Mouse (Mus musculus) cerebellum, postnatal 14 days (tissue): Measurements from ENCODE around the gene Nrxn3.

Source experiments
- DNase-seq, 2 experiments: peaks; one replicate each; pipeline ENCODE4 v3.0.0; 2021; ENCODE audit warnings: mixed read lengths in 2 of 2

The Nrxn3 gene

DNA sequence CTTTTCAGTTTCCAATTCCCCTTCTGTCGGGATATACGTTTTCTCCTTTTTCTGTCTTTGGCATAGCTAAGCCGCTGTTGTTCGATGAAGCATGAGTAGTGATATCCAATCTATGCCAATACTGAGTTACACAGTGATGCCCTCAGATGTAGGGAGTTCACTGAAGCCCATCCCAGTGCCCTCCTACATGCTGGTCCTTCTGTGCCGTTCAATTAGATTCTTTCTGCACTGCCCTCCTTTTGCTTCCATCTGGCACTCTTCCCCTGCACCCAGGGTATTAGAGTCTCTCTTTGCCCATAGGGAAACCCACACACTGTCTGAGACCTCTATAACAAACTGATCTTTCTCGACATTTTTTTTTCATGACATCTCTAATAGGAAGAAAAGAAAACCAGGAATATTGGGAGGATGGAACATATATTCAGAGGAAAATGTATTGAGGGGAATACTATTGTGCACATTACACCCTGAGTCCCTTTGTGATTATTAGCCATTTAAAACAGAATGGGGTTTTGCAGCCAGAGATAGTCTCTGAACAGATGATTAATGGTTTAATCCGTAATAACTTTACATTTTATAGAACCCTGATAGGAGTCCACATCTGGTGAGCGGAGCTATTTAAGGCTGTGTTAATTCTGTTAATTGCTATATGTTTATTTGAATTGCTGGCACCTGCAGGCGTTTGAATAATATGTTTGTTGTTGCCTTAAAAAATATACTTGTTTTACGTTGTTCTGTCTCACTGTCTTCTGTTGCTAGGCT lies 476.3 kb downstream of the Nrxn3 start:
- DNase-seq, result peak; percentile 13 to 14

DNA sequence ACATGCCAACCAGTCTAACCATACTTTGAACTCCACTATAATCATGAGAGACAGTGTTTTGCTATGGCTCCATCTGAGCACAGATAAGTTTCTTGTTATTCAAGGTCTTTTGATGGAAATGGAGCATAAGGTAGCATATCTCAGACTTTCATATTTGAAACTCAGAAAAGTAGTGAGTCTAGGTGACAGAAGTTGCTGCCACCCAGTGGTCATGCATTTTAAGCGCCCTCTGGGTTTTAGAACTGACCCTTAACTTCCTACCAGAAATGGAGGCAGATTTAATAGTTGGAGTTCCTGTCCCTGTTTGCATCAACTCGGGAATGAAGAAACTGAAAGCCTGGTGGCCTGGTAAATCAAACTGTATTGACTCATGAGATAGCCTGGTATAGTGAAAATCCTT lies 488.9 kb downstream of the Nrxn3 start:
- peak; percentile 3 to 4 for DNase-seq

DNA sequence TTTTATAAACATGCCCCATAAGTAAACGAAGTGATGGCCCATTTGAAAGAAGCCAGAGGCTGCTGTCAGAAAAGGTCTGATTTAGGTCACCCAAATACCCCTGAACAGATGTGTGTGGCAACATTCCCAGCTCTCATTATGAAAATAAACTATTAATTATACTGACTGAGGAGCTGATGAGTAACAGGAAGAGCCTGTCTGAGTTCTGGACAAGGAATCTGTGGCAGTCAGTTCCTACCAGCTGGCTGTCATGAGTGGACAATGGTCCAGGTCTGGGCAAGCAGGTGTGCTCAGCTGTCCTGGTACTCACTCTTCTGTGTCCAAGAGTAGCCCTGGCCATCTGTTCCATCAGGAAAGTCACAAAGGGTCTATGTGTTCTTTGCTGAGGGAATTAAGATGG lies 517.1 kb downstream of the Nrxn3 start:
- DNase-seq, result no peak

DNA sequence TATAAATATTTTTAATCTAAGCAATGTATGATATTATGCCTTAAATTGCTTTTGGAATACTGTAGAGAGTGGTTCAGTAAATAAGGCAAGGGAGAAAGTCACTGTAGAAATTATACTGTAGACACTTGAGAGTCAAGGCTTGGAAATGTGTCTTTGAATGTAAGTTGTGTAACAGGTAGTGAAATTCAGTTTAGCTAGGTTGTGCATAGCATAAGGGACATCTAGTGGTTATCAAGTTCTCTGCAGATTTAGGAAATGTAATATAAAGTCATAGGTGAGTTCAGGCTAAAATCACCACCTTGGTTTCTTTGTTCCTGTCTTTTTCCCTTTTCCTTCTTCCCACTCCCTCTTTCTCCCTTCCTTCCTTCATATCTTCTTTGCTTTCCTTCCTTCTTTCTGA lies 518.9 kb downstream of the Nrxn3 start:
- DNase-seq, result no peak

DNA sequence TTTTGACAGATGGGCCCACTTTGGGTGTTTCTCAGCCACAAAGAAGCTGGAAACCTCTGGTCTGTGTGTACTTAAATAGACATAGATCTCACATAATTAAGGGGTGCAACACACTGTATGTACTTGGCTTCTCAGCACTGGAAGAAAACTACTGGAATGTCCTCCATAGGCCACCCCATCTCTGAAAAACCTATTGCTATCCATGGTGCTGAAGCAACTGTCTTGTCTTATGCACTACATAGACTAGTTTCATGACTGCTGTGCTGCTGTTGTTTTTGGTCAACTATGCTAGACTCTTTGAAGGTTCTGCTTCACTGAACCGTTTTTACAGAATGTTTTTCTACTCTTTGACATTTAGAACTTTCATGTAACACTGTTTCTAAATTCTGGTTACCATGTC lies 519.8 kb downstream of the Nrxn3 start:
- DNase-seq, result no peak

DNA sequence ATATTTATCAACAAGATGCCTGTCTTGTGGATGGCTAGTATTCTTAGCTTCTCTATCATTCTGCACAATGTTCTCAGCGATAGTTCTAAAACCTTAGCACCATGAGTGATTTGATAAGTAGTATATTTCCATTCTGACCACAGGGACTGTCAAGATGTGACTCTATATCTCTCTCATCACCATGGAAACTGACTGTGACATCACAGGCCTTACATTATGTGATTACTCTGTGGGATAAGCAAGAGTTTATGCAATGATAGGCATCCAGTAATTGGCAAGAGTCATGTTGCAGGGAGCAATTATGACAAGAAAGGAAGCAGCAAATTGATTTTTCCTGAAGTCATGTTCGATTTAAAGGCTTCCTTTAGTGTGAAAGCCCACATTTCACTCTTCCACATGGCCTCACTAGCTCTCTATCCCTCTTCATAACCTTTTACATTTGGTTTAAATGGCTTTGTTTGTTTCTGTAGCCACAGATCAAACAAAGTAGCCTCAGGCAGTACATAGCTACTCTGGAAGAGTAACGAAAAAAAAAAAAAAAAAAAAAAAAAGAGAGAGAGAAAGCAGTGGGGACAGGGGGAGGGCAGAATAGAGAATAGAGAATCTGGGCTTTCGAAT lies 532.7 kb downstream of the Nrxn3 start:
- DNase-seq, result no peak

DNA sequence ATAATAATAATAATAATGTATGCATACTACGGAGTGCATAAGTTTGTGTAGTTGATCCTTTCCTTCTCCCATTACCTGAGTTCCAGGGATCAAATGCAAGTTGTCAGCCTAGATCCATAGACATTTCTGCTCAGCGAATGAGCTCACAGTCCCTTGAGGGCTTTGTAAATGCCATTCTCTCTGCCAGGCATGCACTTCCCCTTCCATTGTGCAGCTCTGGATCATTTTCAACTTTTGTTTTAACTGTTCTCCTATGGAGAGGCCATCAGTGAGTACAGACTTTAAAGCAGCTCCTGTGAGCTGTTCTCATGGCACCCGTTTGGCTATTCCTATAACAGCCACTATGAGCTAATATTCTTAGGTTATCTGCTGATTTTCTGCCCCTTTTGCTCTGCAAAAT lies 536.2 kb downstream of the Nrxn3 start:
- no peak for DNase-seq

DNA sequence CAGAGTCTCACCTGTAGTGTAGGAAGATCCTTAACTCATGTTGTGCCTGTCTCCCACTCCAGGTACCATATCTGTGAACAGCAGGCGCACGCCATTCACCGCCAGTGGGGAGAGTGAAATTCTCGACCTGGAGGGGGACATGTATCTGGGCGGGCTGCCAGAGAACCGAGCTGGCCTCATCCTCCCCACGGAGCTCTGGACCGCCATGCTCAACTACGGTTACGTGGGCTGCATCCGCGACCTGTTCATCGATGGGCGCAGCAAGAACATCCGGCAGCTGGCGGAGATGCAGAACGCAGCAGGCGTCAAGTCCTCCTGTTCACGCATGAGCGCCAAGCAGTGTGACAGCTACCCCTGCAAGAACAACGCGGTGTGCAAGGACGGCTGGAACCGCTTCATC lies 537.4 kb downstream of the Nrxn3 start:
- peak in 1 of 2 experiments; percentile 8 for DNase-seq

DNA sequence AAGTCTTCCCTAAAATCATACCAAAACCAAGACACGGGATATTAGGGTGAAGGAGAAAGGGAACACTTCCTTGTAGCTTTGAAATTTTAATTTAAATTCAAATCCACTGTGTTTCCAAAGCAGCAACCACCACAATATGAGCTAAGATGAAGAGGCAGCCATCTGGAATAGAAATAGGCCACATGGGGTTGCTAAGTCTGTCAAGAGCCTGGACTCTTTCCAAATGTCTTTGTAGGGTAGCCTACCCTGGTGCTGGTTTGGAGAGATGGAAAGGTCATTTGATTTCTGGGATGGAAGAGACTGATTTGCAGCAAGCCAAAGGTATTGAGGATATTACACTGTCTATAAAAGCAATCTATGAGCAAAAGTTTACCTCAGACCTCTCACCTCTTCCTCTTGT lies 539.6 kb downstream of the Nrxn3 start:
- DNase-seq, result peak; percentile 8 to 37

DNA sequence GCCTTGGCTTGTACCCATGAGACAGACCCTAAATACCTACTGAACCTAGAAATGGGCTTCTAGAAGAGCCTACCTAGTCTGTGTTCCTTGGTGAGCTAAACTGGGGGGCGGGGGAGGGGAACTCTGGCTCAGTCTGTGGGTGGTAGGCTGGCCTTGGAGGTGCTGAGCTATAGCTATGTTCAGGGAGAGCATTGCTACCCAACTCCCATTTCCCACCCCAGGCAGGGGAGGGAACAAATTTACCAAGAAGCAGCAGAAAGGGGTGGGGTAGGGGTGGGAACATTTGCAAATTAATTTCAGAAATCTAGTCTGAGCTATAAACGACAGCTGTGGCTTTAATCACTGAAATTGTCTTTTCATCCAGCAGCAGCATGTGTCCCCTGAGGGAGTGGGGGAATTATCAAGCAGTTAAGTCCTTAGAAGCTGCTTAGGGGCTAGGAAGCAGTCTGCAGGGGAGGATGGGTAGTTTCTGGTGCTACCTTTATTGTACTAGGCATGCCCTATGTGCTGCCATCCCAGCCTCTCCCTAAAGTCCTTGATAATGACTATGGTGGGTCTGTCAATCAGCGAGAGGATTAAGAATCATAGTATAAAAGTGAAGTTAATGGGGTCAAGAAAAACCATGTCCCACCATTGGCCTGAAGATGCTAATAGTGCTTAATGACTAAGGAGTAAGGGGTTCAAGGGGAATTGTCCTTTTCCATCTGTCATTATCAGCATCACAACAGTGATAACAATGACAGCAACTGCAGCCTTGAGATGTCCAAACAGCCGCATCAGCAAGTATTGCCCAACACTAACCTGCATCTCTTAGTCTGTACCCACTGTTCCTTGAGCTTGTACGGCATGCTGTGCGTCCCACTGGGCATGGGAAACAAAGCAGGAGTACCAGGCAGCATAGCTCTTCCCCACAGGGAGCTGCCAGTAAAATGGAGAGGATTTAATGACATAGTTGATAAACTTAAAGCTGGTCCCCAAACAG lies 560.0 kb downstream of the Nrxn3 start:
- no peak for DNase-seq

DNA sequence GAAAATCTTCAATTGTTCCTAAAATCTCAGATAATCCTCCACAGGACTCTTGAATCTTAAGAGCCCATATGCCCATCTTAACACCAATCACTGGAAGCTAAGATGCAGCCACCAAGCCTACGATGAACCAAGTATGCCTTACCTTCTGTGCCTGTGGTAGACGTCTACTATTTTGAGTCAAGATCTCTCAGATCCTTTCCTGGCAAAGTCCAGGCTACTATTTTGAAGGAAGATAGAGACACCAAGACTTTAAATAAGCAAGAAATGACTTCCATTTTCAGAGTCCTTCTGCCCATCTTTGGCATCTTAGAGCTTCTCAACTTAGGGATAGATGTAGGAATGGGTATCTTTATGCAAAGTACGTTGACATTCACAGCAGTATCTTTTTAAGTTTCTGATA lies 561.7 kb downstream of the Nrxn3 start:
- no peak for DNase-seq

DNA sequence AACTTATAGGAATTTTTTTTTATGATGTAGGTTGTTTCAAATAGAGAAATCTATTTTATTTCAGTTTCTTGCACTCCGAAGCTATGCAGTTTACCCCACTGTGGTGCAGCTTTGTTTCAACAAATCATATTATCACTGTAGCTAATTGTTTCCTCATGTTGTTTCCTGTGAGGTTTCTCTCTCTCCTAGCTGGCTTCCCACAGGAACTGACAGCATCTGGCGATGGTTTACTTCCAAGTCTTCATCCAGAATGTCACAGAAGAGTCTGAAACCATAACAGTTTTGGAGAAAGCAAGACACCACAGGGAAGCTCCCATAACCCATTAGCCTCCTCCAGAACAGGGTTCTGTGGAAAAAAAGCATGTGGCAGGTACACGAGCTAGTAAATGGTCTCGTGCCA lies 564.4 kb downstream of the Nrxn3 start:
- DNase-seq, result no peak

DNA sequence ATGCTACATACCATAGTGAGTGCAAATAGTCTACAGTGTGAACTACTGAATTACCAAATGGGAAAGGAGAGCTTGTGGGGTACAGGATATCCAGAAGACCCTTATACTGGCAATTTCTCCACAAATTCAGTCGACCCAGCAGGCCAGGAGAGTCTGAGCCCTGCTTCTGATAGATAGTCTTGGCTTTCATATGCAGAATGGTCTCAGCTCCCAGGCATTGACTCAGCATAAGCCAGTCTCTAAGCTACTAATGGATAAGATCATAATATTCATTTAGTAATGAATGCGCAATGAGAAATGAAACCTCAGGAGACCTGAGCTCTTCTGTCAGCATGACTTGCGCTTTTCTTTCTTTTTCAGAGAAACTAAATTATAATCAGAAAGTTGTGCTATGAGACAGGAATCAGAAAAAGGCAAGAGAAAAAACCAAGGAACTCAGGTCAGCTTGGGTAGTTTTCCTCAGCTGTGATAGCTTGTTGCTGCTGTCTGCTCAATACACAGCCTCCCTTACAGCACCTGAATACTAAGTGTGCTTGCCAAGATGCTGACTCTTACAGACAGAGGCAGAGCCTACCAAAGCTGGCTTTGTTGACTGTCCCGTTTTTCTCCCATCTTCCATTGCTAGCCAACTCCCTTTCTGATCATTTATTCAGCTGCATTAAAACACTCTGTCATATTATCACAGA lies 567.1 kb downstream of the Nrxn3 start:
- no peak for DNase-seq

DNA sequence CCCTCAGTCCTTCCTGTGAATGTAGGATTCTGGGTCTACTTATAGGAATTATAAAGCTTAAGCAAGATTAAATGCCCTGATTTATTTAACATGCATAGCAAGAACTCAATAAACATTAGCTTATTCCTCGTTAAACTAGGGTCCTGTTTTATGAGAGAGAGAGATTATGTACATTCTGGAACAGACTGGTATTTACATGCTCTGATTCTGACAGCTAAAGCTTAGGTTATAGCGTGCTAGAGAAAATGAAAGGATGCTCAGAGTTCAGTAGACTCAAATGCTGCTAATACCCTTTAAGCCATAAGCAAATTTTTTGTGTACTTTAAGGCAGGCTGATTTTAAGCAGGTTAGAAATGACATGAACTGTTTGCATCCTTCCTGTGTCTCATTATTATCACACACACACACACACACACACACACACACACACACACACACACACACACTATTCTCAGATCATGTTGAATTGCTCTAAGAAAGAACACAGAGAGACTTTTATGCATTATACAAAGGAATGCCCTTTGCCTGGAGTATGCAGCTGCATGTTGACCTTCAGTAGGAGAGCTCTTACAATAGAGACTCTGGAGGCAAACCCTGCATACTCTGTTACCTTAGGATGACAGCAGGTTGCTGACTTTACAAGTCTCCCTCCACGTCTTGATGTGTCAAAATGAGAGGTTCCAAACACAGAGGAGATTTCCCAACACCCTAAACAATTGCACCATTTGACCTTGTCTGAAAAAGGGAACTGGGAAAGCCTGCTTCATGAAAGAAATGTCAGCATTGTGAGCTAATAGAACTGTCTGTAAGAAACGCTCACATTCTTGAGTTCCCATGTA lies 568.3 kb downstream of the Nrxn3 start:
- no peak for DNase-seq

DNA sequence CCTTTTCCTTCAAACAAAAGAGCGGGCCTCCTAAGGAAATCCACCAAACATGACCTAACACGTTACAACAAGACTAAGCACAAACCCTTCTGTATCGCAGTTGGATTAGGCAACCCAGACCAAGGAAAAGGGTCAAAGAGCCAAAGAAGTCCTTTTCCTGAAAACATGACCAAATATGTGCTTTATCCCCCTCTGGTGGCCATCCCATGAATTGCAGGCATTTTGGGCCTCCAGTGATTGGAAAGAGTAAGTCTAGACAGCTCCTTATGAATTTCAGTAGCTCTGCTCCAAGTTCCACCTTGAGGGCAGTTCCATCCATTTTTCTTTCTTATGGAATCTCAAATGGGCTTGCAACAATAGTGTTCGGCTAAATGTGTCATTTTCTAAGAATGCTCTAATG lies 579.3 kb downstream of the Nrxn3 start:
- peak; percentile 83 to 88 for DNase-seq

DNA sequence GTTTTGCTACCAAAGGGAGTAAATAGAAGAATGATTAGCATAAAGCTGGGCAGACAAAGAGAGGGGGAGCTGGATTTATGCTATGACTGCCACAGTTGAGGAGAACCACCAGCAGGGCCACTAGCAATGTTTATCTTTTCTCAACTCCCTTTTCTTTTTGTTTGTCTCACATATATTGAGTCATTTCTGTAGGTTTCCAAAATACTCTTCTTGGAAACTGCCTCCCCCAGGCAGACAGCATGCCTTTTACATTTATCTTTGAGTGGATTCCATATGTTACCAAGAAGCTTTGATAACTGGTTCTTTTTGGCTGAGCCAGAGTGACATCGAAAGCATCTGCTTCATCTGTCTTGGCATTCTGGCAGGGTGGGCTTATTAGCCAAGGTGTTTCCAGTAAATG lies 587.5 kb downstream of the Nrxn3 start:
- no peak for DNase-seq

DNA sequence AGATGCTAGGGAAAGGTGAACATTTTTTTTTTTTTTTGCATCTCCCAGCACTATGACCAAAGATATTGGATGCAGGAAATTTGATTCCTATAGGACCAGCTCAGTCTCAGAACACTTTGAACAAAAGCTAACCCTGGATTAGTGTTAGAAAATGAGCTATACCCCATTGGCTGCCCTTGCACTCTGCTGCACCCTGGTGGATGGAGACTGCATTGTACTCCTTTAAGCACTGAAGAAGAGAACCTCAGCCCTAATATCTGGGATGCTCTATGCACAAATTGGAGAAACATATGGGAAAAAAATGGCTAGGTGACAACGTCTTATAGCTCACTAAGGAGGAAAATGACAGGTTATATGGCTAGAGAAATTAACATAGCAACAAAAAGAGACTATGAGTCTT lies 589.9 kb downstream of the Nrxn3 start:
- DNase-seq, result peak; percentile 19 to 35

DNA sequence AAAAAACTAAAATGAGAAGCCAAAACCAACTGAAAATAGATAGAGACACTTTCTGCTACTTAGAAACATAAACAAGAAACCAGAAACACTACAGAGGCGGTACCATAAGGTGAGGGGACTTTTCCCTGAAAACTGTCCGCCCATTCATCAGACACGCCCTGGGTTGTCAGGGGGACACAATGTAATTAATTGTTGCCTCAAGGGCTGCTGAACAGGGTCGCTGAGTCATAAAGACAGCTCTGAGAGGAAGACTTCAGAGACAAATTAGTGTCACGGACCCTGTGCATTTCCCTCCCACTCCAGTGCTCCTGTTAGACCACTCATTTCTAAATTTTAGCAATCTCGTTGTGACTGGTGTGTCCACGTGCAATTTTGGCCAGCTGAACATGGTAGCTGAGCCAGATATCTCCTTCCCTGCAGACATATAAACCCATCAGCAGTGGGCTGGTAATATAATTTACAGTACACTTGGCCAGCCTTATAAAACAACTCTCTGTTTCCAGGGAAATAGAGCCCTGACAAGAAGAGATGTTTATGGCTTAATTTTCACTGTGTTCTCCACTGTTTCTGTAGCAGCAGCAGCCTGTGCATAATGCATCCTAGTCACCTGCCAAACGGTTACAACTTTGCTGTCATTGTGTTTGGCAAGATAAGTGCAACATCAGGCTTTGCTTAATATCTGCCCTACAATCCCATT lies 603.3 kb downstream of the Nrxn3 start:
- DNase-seq, result no peak

DNA sequence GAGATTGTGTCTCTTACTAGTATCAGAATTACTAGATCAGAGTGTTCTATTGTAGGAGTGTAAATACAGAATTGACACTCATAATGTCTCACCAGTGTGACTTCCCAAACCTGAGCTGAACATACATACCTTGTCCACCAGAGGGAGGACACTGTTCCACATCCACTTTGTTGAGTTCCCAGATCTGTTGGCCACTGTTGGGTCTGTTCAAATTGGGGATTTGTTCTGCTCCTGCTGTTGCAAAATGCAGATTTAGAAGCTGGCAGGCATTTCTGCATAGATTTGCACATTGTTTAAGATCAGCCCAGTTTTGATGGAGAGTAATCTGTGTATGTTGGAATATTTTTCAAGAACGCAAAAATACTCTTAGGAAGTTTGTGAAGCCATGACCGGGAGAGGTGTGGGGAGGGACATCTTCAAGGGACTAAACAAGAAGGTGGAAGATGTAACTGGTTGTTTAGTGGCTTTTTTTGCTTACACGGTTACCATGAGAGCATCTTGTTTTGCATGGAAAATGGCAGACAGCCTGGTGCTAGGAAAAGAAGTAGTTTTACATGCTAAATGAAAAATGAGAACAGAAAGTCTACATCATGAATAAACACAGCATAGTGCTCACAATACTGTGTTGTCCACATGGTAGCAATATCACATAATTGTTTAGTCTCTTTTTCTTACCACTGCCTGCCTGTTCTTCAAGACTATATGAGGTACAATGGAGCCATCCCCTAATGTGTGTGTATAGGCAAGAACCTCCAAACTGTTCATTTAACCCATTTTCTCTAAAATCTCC lies 609.0 kb downstream of the Nrxn3 start:
- peak in 1 of 2 experiments; percentile 7 for DNase-seq

DNA sequence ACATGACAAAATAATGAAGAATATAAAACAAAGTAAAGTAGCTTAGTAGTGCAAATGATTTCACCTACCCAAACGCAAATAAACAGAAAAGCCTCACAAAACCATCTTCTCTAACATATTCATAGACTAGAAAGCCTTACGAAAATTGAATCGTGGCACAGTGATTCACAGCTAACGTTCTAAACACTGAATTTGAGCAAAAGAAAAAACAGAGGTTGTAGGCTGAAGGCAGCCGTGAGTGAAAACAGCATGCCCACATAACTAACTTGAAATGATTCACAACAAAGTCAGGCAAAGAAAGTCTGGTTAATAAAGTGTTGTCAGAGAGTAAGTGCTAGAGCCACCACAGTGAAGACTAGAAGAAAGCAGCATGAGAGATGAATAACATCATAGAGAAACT lies 610.8 kb downstream of the Nrxn3 start:
- no peak for DNase-seq
